Mouse (Mus musculus): ENCODE data around the gene Tprn. TPM values are rescaled to one million over a fixed set of nuclear protein-coding genes. Genes with fewer than 3 reads are reported as not detected.

The Tprn gene
- polyA plus RNA-seq, 1 experiment = 436 TPM

DNA sequence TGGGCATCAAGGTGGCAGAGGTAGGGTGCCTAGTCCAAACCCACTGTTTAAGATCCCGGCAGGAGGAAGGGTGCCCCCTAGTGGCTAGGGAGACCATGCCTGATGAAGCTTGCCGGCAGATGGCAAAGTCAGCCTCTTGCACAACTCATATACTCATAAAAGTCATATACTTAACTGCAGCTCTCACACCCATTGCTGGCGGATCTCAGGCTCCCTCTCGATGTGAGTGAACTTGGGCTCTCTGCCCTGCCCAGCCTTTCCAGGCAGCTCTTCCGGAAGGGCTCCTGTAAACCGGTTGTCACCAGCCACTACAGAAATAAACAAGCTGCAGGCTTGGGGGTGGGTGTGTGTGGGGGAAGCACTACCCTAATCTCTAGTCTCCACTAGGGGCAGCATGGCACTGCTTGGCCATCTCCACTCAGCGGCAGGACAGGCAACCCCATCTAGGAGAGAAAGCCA lies 34.0 kb upstream of the Tprn start:
- H3K36me3 ChIP-seq (ENCODE audit: control insufficient read depth, insufficient read depth, low read length) = peaks cover under 1% of the 10 kb centered on the region
- no peaks in the 10 kb centered on the region for H3K27me3 ChIP-seq (ENCODE audit: control insufficient read depth, insufficient read depth, low read length)
- H3K4me1 ChIP-seq (ENCODE audit: control insufficient read depth, insufficient read depth, insufficient read length, low read length) = peaks cover 8% of the 10 kb centered on the region
- WGBS = 1% methylated on average over 7 of the region's 7 CpGs
- peak overlapping the region; percentile 30 for H3K4me3 ChIP-seq (ENCODE audit: low read depth, low read length)
- TF ChIP-seq CTCF (IDR thresholded peaks at IDR 0.05; ENCODE audit: extremely low read depth, insufficient read length, insufficient replicate concordance, low read depth, low read length) = peak; percentile 78
- TF ChIP-seq POLR2A (IDR thresholded peaks at IDR 0.05; ENCODE audit: low read depth, low read length) = 0 out of 2 replicates have a peak, but pooled peaks have one; percentile 32
- peak overlapping the region; percentile 56 for H3K27ac ChIP-seq (ENCODE audit: insufficient read depth, low read depth, low read length)

DNA sequence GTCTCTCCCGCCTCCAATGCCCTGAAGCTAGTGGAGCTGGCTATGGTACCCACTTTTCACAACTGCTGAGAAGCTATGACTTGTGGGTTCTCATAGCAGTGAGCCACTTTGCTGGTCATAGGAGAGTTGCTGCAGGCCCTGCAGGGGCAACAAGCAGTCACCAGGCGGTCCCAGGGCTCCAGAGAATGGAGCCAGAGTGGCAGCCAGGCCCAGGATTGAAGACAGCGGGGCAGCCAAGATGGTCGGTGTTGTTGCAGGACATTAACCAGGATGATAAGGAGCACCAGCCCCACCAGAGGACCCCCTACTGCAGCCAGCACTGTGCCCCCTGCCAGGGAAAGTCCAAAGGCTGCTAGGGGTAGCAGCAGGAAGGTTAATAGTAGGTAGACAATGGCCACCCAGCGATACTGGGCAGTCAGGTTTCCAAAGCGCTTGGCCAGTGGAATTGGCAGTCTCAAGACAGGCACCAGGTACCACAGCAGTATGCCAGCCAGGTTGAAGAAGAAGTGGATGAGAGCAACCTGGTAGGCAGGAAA lies 33.4 kb upstream of the Tprn start:
- Histone ChIP-seq H3K27me3 (ENCODE audit: control insufficient read depth, insufficient read depth, low read length) (no peaks in the 10 kb centered on the region), H3K27ac (ENCODE audit: insufficient read depth, low read depth, low read length) (peak overlapping the region; percentile 56), H3K36me3 (ENCODE audit: control insufficient read depth, insufficient read depth, low read length) (no peaks in the 10 kb centered on the region), H3K4me1 (ENCODE audit: control insufficient read depth, insufficient read depth, insufficient read length, low read length) (peaks cover 12% of the 10 kb centered on the region), H3K4me3 (ENCODE audit: low read depth, low read length) (no peak overlapping the region)
- WGBS = 77% methylated on average over 6 of the region's 6 CpGs
- no peak for TF ChIP-seq POLR2A (IDR thresholded peaks at IDR 0.05; ENCODE audit: low read depth, low read length)
- no peak for TF ChIP-seq CTCF (IDR thresholded peaks at IDR 0.05; ENCODE audit: extremely low read depth, insufficient read length, insufficient replicate concordance, low read depth, low read length)

DNA sequence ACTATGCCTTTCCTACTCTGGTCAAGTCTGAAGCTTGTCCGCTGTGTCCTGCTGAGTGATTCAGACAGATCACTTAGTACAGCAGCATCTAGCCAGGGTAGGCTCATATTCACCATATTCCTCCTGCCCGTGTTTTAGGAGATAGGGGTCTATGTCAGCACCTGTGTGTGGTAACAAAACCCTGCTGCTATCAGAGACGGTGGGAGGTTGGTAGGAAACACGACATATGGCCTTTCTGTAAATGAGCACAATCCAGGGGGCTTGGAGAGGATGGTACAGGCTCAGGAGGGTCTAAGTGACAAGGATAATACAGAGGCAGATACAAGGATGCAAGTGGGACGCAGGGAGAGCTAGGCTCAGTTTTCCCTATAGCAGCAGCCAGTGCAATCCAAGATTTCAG lies 32.8 kb upstream of the Tprn start:
- WGBS = 93% methylated on average over 5 of the region's 5 CpGs
- no peak overlapping the region for H3K27ac ChIP-seq (ENCODE audit: insufficient read depth, low read depth, low read length)
- peaks cover 17% of the 10 kb centered on the region for H3K4me1 ChIP-seq (ENCODE audit: control insufficient read depth, insufficient read depth, insufficient read length, low read length)
- H3K27me3 ChIP-seq (ENCODE audit: control insufficient read depth, insufficient read depth, low read length) = no peaks in the 10 kb centered on the region
- no peak for TF ChIP-seq CTCF (IDR thresholded peaks at IDR 0.05; ENCODE audit: extremely low read depth, insufficient read length, insufficient replicate concordance, low read depth, low read length)
- TF ChIP-seq POLR2A (IDR thresholded peaks at IDR 0.05; ENCODE audit: low read depth, low read length) = no peak
- H3K36me3 ChIP-seq (ENCODE audit: control insufficient read depth, insufficient read depth, low read length) = no peaks in the 10 kb centered on the region
- H3K4me3 ChIP-seq (ENCODE audit: low read depth, low read length) = no peak overlapping the region

DNA sequence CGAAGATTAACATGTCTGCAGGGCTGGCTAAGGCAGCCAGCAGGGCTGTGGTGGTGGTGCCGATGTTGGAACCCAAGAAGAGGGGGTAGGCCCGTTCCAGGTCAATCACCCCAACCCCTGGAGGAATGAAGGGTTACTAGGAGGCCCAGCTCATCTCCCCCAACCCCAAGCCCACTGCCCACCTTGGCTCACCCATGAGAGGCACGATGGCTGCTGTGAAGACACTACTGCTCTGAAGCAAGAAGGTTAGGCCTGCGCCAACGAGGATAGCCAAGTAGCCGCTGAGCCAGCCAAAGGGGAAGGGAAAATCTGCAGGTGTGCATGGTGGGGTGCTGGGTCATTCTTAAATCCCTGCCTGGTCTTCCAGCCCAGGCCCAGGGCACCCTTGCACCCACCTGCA lies 31.8 kb upstream of the Tprn start:
- no peaks in the 10 kb centered on the region for H3K27me3 ChIP-seq (ENCODE audit: control insufficient read depth, insufficient read depth, low read length)
- peaks cover 25% of the 10 kb centered on the region for H3K4me1 ChIP-seq (ENCODE audit: control insufficient read depth, insufficient read depth, insufficient read length, low read length)
- 90% methylated on average over 7 of the region's 7 CpGs for WGBS
- H3K36me3 ChIP-seq (ENCODE audit: control insufficient read depth, insufficient read depth, low read length) = no peaks in the 10 kb centered on the region
- H3K27ac ChIP-seq (ENCODE audit: insufficient read depth, low read depth, low read length) = no peak overlapping the region
- TF ChIP-seq CTCF (IDR thresholded peaks at IDR 0.05; ENCODE audit: extremely low read depth, insufficient read length, insufficient replicate concordance, low read depth, low read length) (no peak), POLR2A (IDR thresholded peaks at IDR 0.05; ENCODE audit: low read depth, low read length) (no peak)
- H3K4me3 ChIP-seq (ENCODE audit: low read depth, low read length) = no peak overlapping the region

DNA sequence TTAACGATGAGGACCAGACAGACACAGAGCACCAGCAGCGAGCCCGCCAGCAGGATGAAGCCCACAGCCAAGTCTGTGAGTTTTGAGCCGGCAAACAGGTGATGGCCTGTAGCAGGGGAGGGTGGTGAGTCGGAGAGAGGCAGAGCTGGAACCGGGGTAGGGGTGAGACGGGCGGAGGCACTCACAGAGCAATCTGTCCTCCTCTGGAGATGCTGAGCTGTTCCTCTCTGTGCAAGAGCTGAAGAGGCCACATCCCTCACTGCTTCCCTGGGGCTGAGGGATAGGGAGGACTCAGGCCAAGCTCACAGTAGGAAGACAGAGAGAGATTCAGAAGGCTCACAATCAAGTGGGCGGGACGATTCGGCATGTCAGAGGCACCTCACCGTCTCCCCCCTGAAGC lies 31.4 kb upstream of the Tprn start:
- no peak overlapping the region for H3K27ac ChIP-seq (ENCODE audit: insufficient read depth, low read depth, low read length)
- H3K27me3 ChIP-seq (ENCODE audit: control insufficient read depth, insufficient read depth, low read length) = no peaks in the 10 kb centered on the region
- H3K4me3 ChIP-seq (ENCODE audit: low read depth, low read length) = no peak overlapping the region
- H3K4me1 ChIP-seq (ENCODE audit: control insufficient read depth, insufficient read depth, insufficient read length, low read length) = peaks cover 29% of the 10 kb centered on the region
- no peak for TF ChIP-seq CTCF (IDR thresholded peaks at IDR 0.05; ENCODE audit: extremely low read depth, insufficient read length, insufficient replicate concordance, low read depth, low read length)
- no peak for TF ChIP-seq POLR2A (IDR thresholded peaks at IDR 0.05; ENCODE audit: low read depth, low read length)
- no peaks in the 10 kb centered on the region for H3K36me3 ChIP-seq (ENCODE audit: control insufficient read depth, insufficient read depth, low read length)
- 78% methylated on average over 12 of the region's 12 CpGs for WGBS

DNA sequence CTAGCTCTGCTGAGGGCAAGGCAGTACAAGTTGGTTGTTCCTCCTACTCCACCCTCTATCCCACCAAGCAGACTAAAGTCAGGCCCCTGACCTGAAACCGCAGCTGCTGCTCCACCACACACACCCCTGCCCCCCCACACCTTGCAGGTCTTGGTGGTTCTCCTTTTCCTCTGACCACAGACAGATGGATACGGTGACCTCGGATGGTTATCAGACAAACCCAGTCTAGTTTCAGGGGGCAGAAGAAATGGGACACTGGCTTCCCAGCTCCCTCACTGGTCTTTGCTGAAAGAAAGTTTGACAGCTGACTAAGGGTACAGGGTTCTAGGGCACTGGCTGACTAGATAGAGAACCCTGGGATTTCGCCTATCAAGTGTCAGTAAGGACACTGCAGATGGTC lies 29.0 kb upstream of the Tprn start:
- Histone ChIP-seq H3K36me3 (ENCODE audit: control insufficient read depth, insufficient read depth, low read length) (no peaks in the 10 kb centered on the region), H3K27me3 (ENCODE audit: control insufficient read depth, insufficient read depth, low read length) (no peaks in the 10 kb centered on the region), H3K4me1 (ENCODE audit: control insufficient read depth, insufficient read depth, insufficient read length, low read length) (peaks cover 40% of the 10 kb centered on the region), H3K4me3 (ENCODE audit: low read depth, low read length) (no peak overlapping the region), H3K27ac (ENCODE audit: insufficient read depth, low read depth, low read length) (no peak overlapping the region)
- TF ChIP-seq CTCF (IDR thresholded peaks at IDR 0.05; ENCODE audit: extremely low read depth, insufficient read length, insufficient replicate concordance, low read depth, low read length) (no peak), POLR2A (IDR thresholded peaks at IDR 0.05; ENCODE audit: low read depth, low read length) (no peak)
- WGBS = 73% methylated on average over 4 of the region's 4 CpGs

DNA sequence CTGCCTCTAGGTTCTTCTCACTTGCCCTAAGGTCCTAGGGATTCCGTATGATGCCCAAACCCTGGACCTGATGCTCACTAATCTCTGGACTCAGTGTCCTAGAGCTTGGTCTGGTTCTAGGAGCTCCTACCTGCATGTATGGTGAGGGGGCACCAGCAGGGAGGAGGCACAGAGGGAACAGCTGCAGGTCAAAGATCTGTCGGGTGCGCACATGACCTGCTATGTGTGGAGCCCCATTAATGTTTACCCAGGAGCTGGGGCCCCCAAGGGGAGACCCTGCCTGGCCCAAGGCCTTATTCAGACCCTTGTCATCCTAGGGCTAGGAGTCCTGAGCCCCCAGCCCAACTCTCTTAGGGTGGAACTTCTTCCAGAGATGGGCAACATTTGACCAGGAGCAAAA lies 28.4 kb upstream of the Tprn start, which contains the start of gene Slc34a3:
Gene Slc34a3 (minus strand): TSS at position 315 of the 400 bp plus-strand sequence.
- Histone ChIP-seq H3K4me1 (ENCODE audit: control insufficient read depth, insufficient read depth, insufficient read length, low read length) (peaks cover 37% of the 10 kb centered on the region), H3K27me3 (ENCODE audit: control insufficient read depth, insufficient read depth, low read length) (no peaks in the 10 kb centered on the region), H3K4me3 (ENCODE audit: low read depth, low read length) (no peak within 1 kb of the TSS), H3K27ac (ENCODE audit: insufficient read depth, low read depth, low read length) (peak within 1 kb of the TSS; percentile 86), H3K36me3 (ENCODE audit: control insufficient read depth, insufficient read depth, low read length) (no peaks in the 10 kb centered on the region)
- 41% methylated on average over 3 of the region's 3 CpGs for WGBS
- no peak for TF ChIP-seq POLR2A (IDR thresholded peaks at IDR 0.05; ENCODE audit: low read depth, low read length)
- no peak for TF ChIP-seq CTCF (IDR thresholded peaks at IDR 0.05; ENCODE audit: extremely low read depth, insufficient read length, insufficient replicate concordance, low read depth, low read length)

All from small intestine, adult 2 months (tissue).